ENCODE assay signal across 23 mouse cellular contexts in genomic region chr7:116188391-116188790, GRCm38 (mm10).
DNase-seq lines count a peak whose midpoint lies in the region; ATAC-seq lines count a peak whose summit lies in the region.
"Had no signal": no experiment of that assay in that cellular context is flagged by ENCODE, and none has a peak within 500 bp of the region (broad histone marks: within the 10 kb centered on the region; RNA-seq: fewer than 3 reads in every experiment).

No protein-coding gene starts in this region.

- 74% methylated on average over 5 of the region's 5 CpGs for WGBS in heart, embryonic 10.5 days
- 69% methylated on average over 5 of the region's 5 CpGs for WGBS in heart, embryonic 13.5 days
- 88% methylated on average over 5 of the region's 5 CpGs for WGBS in limb, embryonic 12.5 days
- WGBS in limb, embryonic 10.5 days = 88% methylated on average over 5 of the region's 5 CpGs

- H3K36me3 ChIP-seq in heart, embryonic 10.5 days = peaks cover 23% of the 10 kb centered on the region
- H3K36me3 ChIP-seq in heart, embryonic 13.5 days = peaks cover 14% of the 10 kb centered on the region
- H3K36me3 ChIP-seq in limb, embryonic 12.5 days = no peaks in the 10 kb centered on the region
- H3K36me3 ChIP-seq in limb, embryonic 10.5 days = no peaks in the 10 kb centered on the region
- H3K36me3 ChIP-seq: embryonic facial prominence, embryonic 12.5 days; hindbrain, embryonic 12.5 days; hindbrain, embryonic 15.5 days had no signal

- H3K4me1 ChIP-seq in heart, embryonic 10.5 days = peaks cover 98% of the 10 kb centered on the region
- peaks cover 100% of the 10 kb centered on the region for H3K4me1 ChIP-seq in heart, embryonic 13.5 days
- peaks cover 50% of the 10 kb centered on the region for H3K4me1 ChIP-seq in limb, embryonic 12.5 days (replicated peaks)
- peaks cover 55% of the 10 kb centered on the region for H3K4me1 ChIP-seq in limb, embryonic 10.5 days

- no peak for DNase-seq in heart, embryonic 10.5 days (ENCODE audit: low spot score)
- DNase-seq in heart, postnatal 4 days = no peak
- no peak for DNase-seq in heart, adult 9 months (ENCODE audit: low spot score in 2 of 2)
- no peak for DNase-seq in limb, embryonic 10.5 days (ENCODE audit: low spot score)
- no peak for DNase-seq in liver
- DNase-seq: adrenal gland, postnatal 10 days; adrenal gland, postnatal 36 days; B cell, adult 2 months; cerebellum, adult 18-20 months; cerebellum, adult 9-10 months; cerebellum, postnatal 14 days; gastrocnemius, postnatal 10 days; gastrocnemius, postnatal 36 days; kidney, adult 2 months had no signal

- no peak for ATAC-seq in heart, embryonic 13.5 days (ENCODE audit: extremely low read depth, insufficient number of reproducible peaks, low FRiP score, low TSS enrichment)
- no peak for ATAC-seq in limb, embryonic 12.5 days (ENCODE audit: insufficient number of reproducible peaks, insufficient read depth, low FRiP score, low TSS enrichment, low read depth)
- ATAC-seq: forebrain, embryonic 16.5 days; intestine, postnatal 0 days had no signal

- no peaks in the 10 kb centered on the region for H3K9me3 ChIP-seq in heart, embryonic 10.5 days
- peaks cover 5% of the 10 kb centered on the region; the same call in 1 of the 2 replicates for H3K9me3 ChIP-seq in heart, embryonic 13.5 days
- H3K9me3 ChIP-seq in limb, embryonic 12.5 days = no peaks in the 10 kb centered on the region
- H3K9me3 ChIP-seq in limb, embryonic 10.5 days (replicated peaks) = no peaks in the 10 kb centered on the region
- H3K9me3 ChIP-seq: embryonic facial prominence, embryonic 12.5 days; forebrain, embryonic 12.5 days; hindbrain, embryonic 12.5 days; hindbrain, embryonic 15.5 days had no signal

- no peak overlapping the region for H3K4me2 ChIP-seq in heart, embryonic 13.5 days
- no peak overlapping the region for H3K4me2 ChIP-seq in limb, embryonic 12.5 days
- H3K4me2 ChIP-seq: embryonic facial prominence, embryonic 12.5 days; forebrain, embryonic 12.5 days; hindbrain, embryonic 12.5 days; hindbrain, embryonic 15.5 days had no signal

- peak overlapping the region; percentile 79 for H3K27ac ChIP-seq in heart, embryonic 10.5 days
- H3K27ac ChIP-seq in heart, embryonic 13.5 days (replicated peaks) = peak overlapping the region; percentile 91
- H3K27ac ChIP-seq in limb, embryonic 12.5 days = 0 out of 2 replicates have a peak overlapping the region, but pooled peaks have one; percentile 5
- H3K27ac ChIP-seq in limb, embryonic 10.5 days = no peak overlapping the region
- H3K27ac ChIP-seq: embryonic facial prominence, embryonic 12.5 days; forebrain, embryonic 12.5 days; hindbrain, embryonic 12.5 days; hindbrain, embryonic 15.5 days had no signal

- no peaks in the 10 kb centered on the region for H3K27me3 ChIP-seq in heart, embryonic 10.5 days (ENCODE audit: insufficient read depth, poor library complexity, severe bottlenecking)
- no peaks in the 10 kb centered on the region for H3K27me3 ChIP-seq in heart, embryonic 13.5 days (replicated peaks)
- H3K27me3 ChIP-seq in limb, embryonic 12.5 days = no peaks in the 10 kb centered on the region
- H3K27me3 ChIP-seq in limb, embryonic 10.5 days (ENCODE audit: low read depth, poor library complexity, severe bottlenecking) = no peaks in the 10 kb centered on the region; the same call in 1 of the 2 replicates
- H3K27me3 ChIP-seq: embryonic facial prominence, embryonic 12.5 days; forebrain, embryonic 12.5 days; hindbrain, embryonic 12.5 days; hindbrain, embryonic 15.5 days had no signal

- no peak overlapping the region for H3K4me3 ChIP-seq in heart, embryonic 10.5 days
- no peak overlapping the region for H3K4me3 ChIP-seq in heart, embryonic 13.5 days
- no peak overlapping the region for H3K4me3 ChIP-seq in limb, embryonic 12.5 days (replicated peaks)
- H3K4me3 ChIP-seq in limb, embryonic 10.5 days = no peak overlapping the region
- H3K4me3 ChIP-seq: embryonic facial prominence, embryonic 12.5 days; erythroblast, embryonic 14.5 days; forebrain, embryonic 12.5 days; hindbrain, embryonic 12.5 days; hindbrain, embryonic 15.5 days had no signal

- H3K9ac ChIP-seq in heart, embryonic 13.5 days = no peak overlapping the region
- no peak overlapping the region for H3K9ac ChIP-seq in limb, embryonic 12.5 days (replicated peaks)
- H3K9ac ChIP-seq: embryonic facial prominence, embryonic 12.5 days; forebrain, embryonic 12.5 days; hindbrain, embryonic 12.5 days; hindbrain, embryonic 15.5 days had no signal
